Mouse (Mus musculus) G1E (cell line): ENCODE results near the gene Tecpr2. TPM values are rescaled to one million over a fixed set of nuclear protein-coding genes. Genes with fewer than 3 reads are reported as not detected.

ENCODE experiments used
- ATAC-seq: 2 replicates; pipeline ENCODE4 v1.8.0; 2016; ENCODE audit warnings: mild to moderate bottlenecking; ENCODE audit not compliant: insufficient number of reproducible peaks, poor library complexity, low FRiP score, severe bottlenecking; ENCODE audit errors: extremely low read depth
- DNase-seq: peaks from one replicate; pipeline ENCODE4 v3.0.0; 2012; ENCODE audit warnings: low spot score
- H3K27me3 ChIP-seq: 2 replicates; pipeline ENCODE4 v1.6.1; 2012; ENCODE audit warnings: mild to moderate bottlenecking, low read length, inconsistent platforms; ENCODE audit not compliant: insufficient read depth
- H3K36me3 ChIP-seq: replicated peaks from 2 replicates; pipeline ENCODE3; 2012; ENCODE audit warnings: mild to moderate bottlenecking, inconsistent platforms
- H3K4me1 ChIP-seq: 2 replicates; pipeline ENCODE4 v1.6.1; 2012; ENCODE audit warnings: low read depth, low read length, inconsistent platforms, mixed read lengths; ENCODE audit not compliant: insufficient read depth
- H3K4me3 ChIP-seq: 2 replicates; pipeline ENCODE4 v1.5.1; 2012; ENCODE audit warnings: low read depth, mild to moderate bottlenecking, inconsistent platforms, low read length, moderate library complexity, mixed read lengths
- H3K9me3 ChIP-seq: replicated peaks from 2 replicates; pipeline ENCODE4 v1.6.1; 2012; ENCODE audit warnings: inconsistent platforms
- CTCF ChIP-seq: IDR thresholded peaks from 2 replicates; pipeline ENCODE4 v1.5.1; 2012; ENCODE audit warnings: low read depth, low read length, inconsistent platforms, mixed read lengths
- GATA1 ChIP-seq: IDR thresholded peaks from 2 replicates; pipeline ENCODE4 v1.6.1; 2012; ENCODE audit warnings: borderline replicate concordance, low read length, inconsistent platforms, mixed read lengths
- GATA2 ChIP-seq: IDR thresholded peaks from 2 replicates; pipeline ENCODE4 v1.6.1; 2012; ENCODE audit warnings: low read depth, low read length, inconsistent platforms, borderline replicate concordance
- POLR2AphosphoS5 ChIP-seq: IDR thresholded peaks from 2 replicates; pipeline ENCODE4 v1.6.1; 2012; ENCODE audit warnings: low read depth, low read length, inconsistent platforms; ENCODE audit not compliant: insufficient replicate concordance
- TAL1 ChIP-seq: conservative IDR thresholded peaks from 2 replicates; pipeline ENCODE4 v1.6.1; 2012; ENCODE audit warnings: low read depth, low read length, inconsistent platforms, mixed read lengths
- polyA plus RNA-seq: library from polyadenylated mRNA; stranded (reverse); fragments of >175 nt; gene quantifications from 2 replicates; pipeline ENCODE4 v1.2.3, GENCODE M21; 2012
- total RNA-seq, 2 experiments: library from RNA; stranded (forward) in 1 of 2; stranded (reverse) in 1 of 2; fragments of 200-1000 nt in 1 of 2; fragments of >200 nt in 1 of 2; fragmentation: Nextera tagmentation in 1 of 2; gene quantifications; 2 replicates each; pipeline ENCODE4 v1.2.3; 2014 to 2017

The Tecpr2 gene
- total and polyA plus RNA-seq, 3 experiments, result 5.6 to 13.9 (median 8.7) TPM

- peaks cover 9% of the 10 kb centered on the region for H3K4me1 ChIP-seq
- H3K4me3 ChIP-seq, result no peak overlapping the region
- peaks cover 66% of the 10 kb centered on the region for H3K36me3 ChIP-seq
- no peaks in the 10 kb centered on the region for H3K27me3 ChIP-seq
- TF ChIP-seq GATA1 (no peak), POLR2AphosphoS5 (no peak), GATA2 (no peak), CTCF (no peak), TAL1 (no peak)
- no peak for DNase-seq
- no peaks in the 10 kb centered on the region for H3K9me3 ChIP-seq
- ATAC-seq, result no peak
Measured at GRCm38 (mm10) chr12:110966079-110966478, 77.0 kb downstream of the Tecpr2 start.

GRCm38 (mm10) chr12:110967146-110967545 is 78.1 kb downstream of the Tecpr2 start:
- peaks cover 14% of the 10 kb centered on the region for H3K4me1 ChIP-seq
- DNase-seq (no peak), ATAC-seq (no peak)
- TF ChIP-seq TAL1 (no peak), GATA1 (no peak), GATA2 (no peak), CTCF (no peak), POLR2AphosphoS5 (no peak)
- no peak overlapping the region for H3K4me3 ChIP-seq
- H3K27me3 ChIP-seq, result no peaks in the 10 kb centered on the region
- H3K36me3 ChIP-seq, result peaks cover 64% of the 10 kb centered on the region
- H3K9me3 ChIP-seq, result no peaks in the 10 kb centered on the region

- TF ChIP-seq CTCF (no peak), POLR2AphosphoS5 (no peak), TAL1 (no peak), GATA1 (no peak), GATA2 (no peak)
- no peaks in the 10 kb centered on the region for H3K27me3 ChIP-seq
- no peak overlapping the region for H3K4me3 ChIP-seq
- no peaks in the 10 kb centered on the region for H3K9me3 ChIP-seq
- no peak for ATAC-seq
- peaks cover 83% of the 10 kb centered on the region for H3K36me3 ChIP-seq
- DNase-seq, result no peak
- peaks cover 41% of the 10 kb centered on the region for H3K4me1 ChIP-seq
Measured at GRCm38 (mm10) chr12:110970408-110970807, 81.3 kb downstream of the Tecpr2 start.

DNA sequence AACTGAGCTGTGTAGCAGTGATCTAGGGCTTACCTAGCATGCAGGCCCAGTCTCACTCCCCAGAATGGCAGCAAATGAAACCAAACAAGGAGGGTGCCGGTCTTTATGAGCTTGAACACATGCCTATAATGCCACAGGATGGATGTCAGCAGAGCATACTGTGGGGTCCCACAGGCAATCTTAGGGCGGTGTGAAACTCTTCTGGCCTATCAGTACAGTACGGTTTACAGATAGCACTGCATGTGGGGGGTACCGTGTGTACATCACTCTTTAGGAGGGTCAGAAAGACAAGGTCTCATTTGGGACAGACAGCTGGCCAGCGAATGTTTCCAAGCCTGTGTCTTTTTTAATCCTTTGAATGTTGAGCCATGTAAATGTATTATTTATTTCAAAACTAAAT is 82.9 kb downstream of the Tecpr2 start:
- Histone ChIP-seq H3K27me3 (peaks cover 3% of the 10 kb centered on the region; the same call in 1 of the 2 replicates), H3K36me3 (peaks cover 92% of the 10 kb centered on the region), H3K9me3 (peaks cover 6% of the 10 kb centered on the region), H3K4me1 (peaks cover 54% of the 10 kb centered on the region), H3K4me3 (no peak overlapping the region)
- DNase-seq (no peak), ATAC-seq (no peak)
- TF ChIP-seq TAL1 (no peak), GATA2 (no peak), CTCF (no peak), POLR2AphosphoS5 (no peak), GATA1 (no peak)

- peaks cover 85% of the 10 kb centered on the region for H3K36me3 ChIP-seq
- TF ChIP-seq CTCF (no peak), GATA1 (no peak), TAL1 (no peak), POLR2AphosphoS5 (no peak), GATA2 (no peak)
- DNase-seq (no peak), ATAC-seq (no peak)
- H3K4me1 ChIP-seq, result peaks cover 66% of the 10 kb centered on the region
- peaks cover 5% of the 10 kb centered on the region; the same call in 1 of the 2 replicates for H3K27me3 ChIP-seq
- peaks cover 11% of the 10 kb centered on the region for H3K9me3 ChIP-seq
- H3K4me3 ChIP-seq, result no peak overlapping the region; the same call in 1 of the 2 replicates
Measured at GRCm38 (mm10) chr12:110973829-110974228, 84.8 kb downstream of the Tecpr2 start.

DNA sequence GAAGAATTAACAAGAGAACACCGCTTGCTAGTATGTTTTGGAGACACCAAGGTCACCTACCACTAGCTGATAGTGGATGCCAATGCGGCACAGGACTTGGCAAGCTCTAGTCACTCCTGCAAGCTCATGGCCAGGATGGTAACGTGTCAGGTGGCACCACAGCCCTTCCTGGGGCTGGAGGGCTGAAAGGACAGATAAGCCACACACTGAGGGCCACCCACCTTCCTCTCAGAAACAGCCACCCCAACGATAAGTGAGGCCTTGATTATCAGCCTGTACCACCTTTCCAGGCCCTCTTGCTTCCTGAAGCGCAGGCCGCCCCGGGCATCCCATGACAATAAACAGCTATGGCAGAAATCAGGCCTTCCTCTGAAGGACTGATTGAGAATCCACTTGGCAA is 85.2 kb downstream of the Tecpr2 start:
- Histone ChIP-seq H3K4me3 (peak overlapping the region; percentile 18; the same call in 1 of the 2 replicates), H3K9me3 (peaks cover 11% of the 10 kb centered on the region), H3K4me1 (peaks cover 68% of the 10 kb centered on the region), H3K36me3 (peaks cover 80% of the 10 kb centered on the region), H3K27me3 (peaks cover 5% of the 10 kb centered on the region; the same call in 1 of the 2 replicates)
- ATAC-seq (peak; percentile 77), DNase-seq (peak; percentile 84)
- TF ChIP-seq TAL1, result peak; percentile 96
- TF ChIP-seq CTCF, result no peak
- no peak for TF ChIP-seq GATA1
- no peak for TF ChIP-seq GATA2
- 0 out of 2 replicates have a peak, but pooled peaks have one; percentile 32 for TF ChIP-seq POLR2AphosphoS5
